Mouse (Mus musculus) neural tube, embryonic 14.5 days (tissue): ENCODE data around the gene Dok4. TPM values are rescaled to one million over a fixed set of nuclear protein-coding genes. Genes with fewer than 3 reads are reported as not detected.

Source experiments
- ATAC-seq: fragments of 200-750 bp; cut with Nextera tagmentation; 2 replicates; pipeline ENCODE4 v1.8.0; 2017; ENCODE audit warnings: low read depth, mild to moderate bottlenecking, moderate TSS enrichment, moderate library complexity
- H3K27ac ChIP-seq: fragments of 300-500 bp; sonication (generic); 2 replicates; pipeline ENCODE4 v1.5.1; 2014; ENCODE audit warnings: low read depth, mild to moderate bottlenecking, control low read depth, low read length, moderate library complexity, mixed read lengths
- H3K27me3 ChIP-seq: fragments of 300-500 bp; sonication (generic); 2 replicates; pipeline ENCODE4 v1.6.1; 2014; ENCODE audit warnings: low read length; ENCODE audit not compliant: control insufficient read depth, insufficient read depth
- H3K36me3 ChIP-seq: fragments of 300-500 bp; sonication (generic); 2 replicates; pipeline ENCODE4 v1.6.1; 2014; ENCODE audit warnings: low read length, mixed read lengths; ENCODE audit not compliant: control insufficient read depth, insufficient read depth
- H3K4me1 ChIP-seq: fragments of 300-500 bp; sonication (generic); 2 replicates; pipeline ENCODE4 v1.6.1; 2014; ENCODE audit warnings: low read length; ENCODE audit not compliant: control insufficient read depth, insufficient read depth
- H3K4me2 ChIP-seq: fragments of 300-500 bp; sonication (generic); 2 replicates; pipeline ENCODE4 v1.6.1; 2014; ENCODE audit warnings: mild to moderate bottlenecking, low read depth, low read length, control low read depth
- H3K4me3 ChIP-seq: fragments of 300-500 bp; sonication (generic); 2 replicates; pipeline ENCODE4 v1.5.1; 2014; ENCODE audit warnings: low read depth, low read length, control low read depth, mixed read lengths
- H3K9ac ChIP-seq: fragments of 300-500 bp; sonication (generic); replicated peaks from 2 replicates; pipeline ENCODE4 v1.6.1; 2014; ENCODE audit warnings: low read depth, mild to moderate bottlenecking, control low read depth, low read length, mixed read lengths
- H3K9me3 ChIP-seq: fragments of 300-500 bp; sonication (generic); 2 replicates; pipeline ENCODE4 v1.6.1; 2016; ENCODE audit warnings: low read length; ENCODE audit not compliant: control insufficient read depth
- WGBS: fragments of 180-500 bp; shearing (Covaris S2); extraction: QIAGEN DNeasy Blood & Tissue Kit; methylation state at CpG from one replicate; pipeline ENCODE4 v1.1.7; 2014; 5-methylcytosine and 5-hydroxymethylcytosine counted together
- polyA plus RNA-seq: library from polyadenylated mRNA; unstranded; fragments of >200 nt; fragmentation: Nextera tagmentation; extraction: Ambion mirVana; gene quantifications from 2 replicates; pipeline ENCODE4 v1.2.1, GENCODE M21; 2014

Dok4 gene
- polyA plus RNA-seq, 1 experiment from 2014 or later: 66.6 TPM

- Histone ChIP-seq H3K4me2 (no peak overlapping the region), H3K27ac (no peak overlapping the region), H3K4me3 (no peak overlapping the region), H3K27me3 (no peaks in the 10 kb centered on the region), H3K9me3 (no peaks in the 10 kb centered on the region), H3K36me3 (peaks cover 30% of the 10 kb centered on the region), H3K4me1 (no peaks in the 10 kb centered on the region), H3K9ac (no peak overlapping the region)
- ATAC-seq: peak; percentile 77; the same call in 1 of the 2 replicates
- 77% methylated on average over 23 of the region's 23 CpGs for WGBS
Measured at GRCm38 (mm10) chr8:94822637-94823560, 53.2 kb downstream of the Dok4 start.

- Histone ChIP-seq H3K9ac (no peak overlapping the region), H3K4me1 (no peaks in the 10 kb centered on the region), H3K36me3 (peaks cover 22% of the 10 kb centered on the region), H3K27ac (no peak overlapping the region), H3K9me3 (no peaks in the 10 kb centered on the region), H3K4me2 (no peak overlapping the region), H3K4me3 (no peak overlapping the region), H3K27me3 (no peaks in the 10 kb centered on the region)
- 100% methylated on average over 2 of the region's 2 CpGs for WGBS
- no peak for ATAC-seq
Measured at GRCm38 (mm10) chr8:94821381-94821780, 54.7 kb downstream of the Dok4 start.

GRCm38 (mm10) chr8:94820553-94820952, 55.6 kb downstream of the Dok4 start:
- WGBS: 89% methylated on average over 7 of the region's 7 CpGs
- H3K36me3 ChIP-seq: peaks cover 22% of the 10 kb centered on the region
- no peaks in the 10 kb centered on the region for H3K27me3 ChIP-seq

GRCm38 (mm10) chr8:94819671-94820179, 56.4 kb downstream of the Dok4 start:
- no peak overlapping the region for H3K27ac ChIP-seq
- WGBS: 83% methylated on average over 6 of the region's 6 CpGs
- ATAC-seq: no peak
- H3K36me3 ChIP-seq: peaks cover 17% of the 10 kb centered on the region
- H3K9ac ChIP-seq: no peak overlapping the region
- H3K27me3 ChIP-seq: no peaks in the 10 kb centered on the region
- H3K4me2 ChIP-seq: no peak overlapping the region
- no peak overlapping the region for H3K4me3 ChIP-seq
- H3K4me1 ChIP-seq: no peaks in the 10 kb centered on the region
- no peaks in the 10 kb centered on the region for H3K9me3 ChIP-seq

More at GRCm38 (mm10) chr8:94820553-94820952, 55.6 kb downstream of the Dok4 start:
- no peak for ATAC-seq
- Histone ChIP-seq H3K4me1 (no peaks in the 10 kb centered on the region), H3K4me2 (no peak overlapping the region), H3K4me3 (no peak overlapping the region), H3K27ac (no peak overlapping the region), H3K9me3 (no peaks in the 10 kb centered on the region), H3K9ac (no peak overlapping the region)

GRCm38 (mm10) chr8:94817933-94818332, 58.2 kb downstream of the Dok4 start:
- no peak overlapping the region for H3K4me3 ChIP-seq
- WGBS: 93% methylated on average over 11 of the region's 11 CpGs
- no peak overlapping the region for H3K9ac ChIP-seq
- H3K36me3 ChIP-seq: peaks cover 3% of the 10 kb centered on the region; the same call in 1 of the 2 replicates
- no peaks in the 10 kb centered on the region for H3K4me1 ChIP-seq
- no peak overlapping the region for H3K27ac ChIP-seq
- no peak overlapping the region for H3K4me2 ChIP-seq
- ATAC-seq: no peak
- no peaks in the 10 kb centered on the region for H3K27me3 ChIP-seq
- H3K9me3 ChIP-seq: no peaks in the 10 kb centered on the region

- no peaks in the 10 kb centered on the region for H3K9me3 ChIP-seq
- H3K4me2 ChIP-seq: no peak overlapping the region
- H3K4me1 ChIP-seq: 0 out of 2 replicates have a peak, but pooled peaks cover 4% of the 10 kb centered on the region
- no peaks in the 10 kb centered on the region for H3K27me3 ChIP-seq
- H3K36me3 ChIP-seq: no peaks in the 10 kb centered on the region
- H3K4me3 ChIP-seq: no peak overlapping the region
- H3K9ac ChIP-seq: no peak overlapping the region
- WGBS: 0% methylated on average over 1 of the region's 1 CpGs
- no peak for ATAC-seq
- no peak overlapping the region for H3K27ac ChIP-seq
Measured at GRCm38 (mm10) chr8:94814556-94814955, 61.6 kb downstream of the Dok4 start.

Other genes starting within 250 kb of the Dok4 start
- gene Arl2bp, start 209.7 kb downstream of the Dok4 start, polyA plus RNA-seq: 71.1 and 105 TPM in 2 replicates
- gene Pllp, start 180.1 kb downstream of the Dok4 start, polyA plus RNA-seq: 2.2 and 2.9 TPM in 2 replicates
- gene Ccl22, start 130.7 kb downstream of the Dok4 start, polyA plus RNA-seq: not detected in 2 replicates
- gene Cx3cl1, start 104.3 kb downstream of the Dok4 start, polyA plus RNA-seq: 25.8 and 41.6 TPM in 2 replicates
- gene Ccl17, start 65.9 kb downstream of the Dok4 start, polyA plus RNA-seq: 0.79 and 1.4 TPM in 2 replicates
- gene Coq9, start 38.0 kb downstream of the Dok4 start, polyA plus RNA-seq: 62.3 and 67.1 TPM in 2 replicates
- 149 and 174 TPM in 2 replicates for gene Ciapin1, start 38.0 kb downstream of the Dok4 start, polyA plus RNA-seq
- gene Polr2c, start 18.9 kb downstream of the Dok4 start, polyA plus RNA-seq: 118 TPM in 2 replicates
- gene Ccdc102a, start 41.8 kb upstream of the Dok4 start, polyA plus RNA-seq: 2.9 and 7.9 TPM in 2 replicates
- 0.11 and 0.21 TPM in 2 replicates for gene Adgrg5, start 47.4 kb upstream of the Dok4 start, polyA plus RNA-seq
- 93.5 and 116 TPM in 2 replicates for gene Adgrg1, start 98.4 kb upstream of the Dok4 start, polyA plus RNA-seq
- gene Adgrg3, start 141.4 kb upstream of the Dok4 start, polyA plus RNA-seq: 1.1 and 2.0 TPM in 2 replicates
- 0.61 and 0.88 TPM in 2 replicates for gene Drc7, start 178.8 kb upstream of the Dok4 start, polyA plus RNA-seq
- gene Katnb1, start 204.9 kb upstream of the Dok4 start, polyA plus RNA-seq: 39.4 and 44.3 TPM in 2 replicates